Comparison of ENCODE assay signal across 21 mouse cellular contexts in the genomic region with DNA sequence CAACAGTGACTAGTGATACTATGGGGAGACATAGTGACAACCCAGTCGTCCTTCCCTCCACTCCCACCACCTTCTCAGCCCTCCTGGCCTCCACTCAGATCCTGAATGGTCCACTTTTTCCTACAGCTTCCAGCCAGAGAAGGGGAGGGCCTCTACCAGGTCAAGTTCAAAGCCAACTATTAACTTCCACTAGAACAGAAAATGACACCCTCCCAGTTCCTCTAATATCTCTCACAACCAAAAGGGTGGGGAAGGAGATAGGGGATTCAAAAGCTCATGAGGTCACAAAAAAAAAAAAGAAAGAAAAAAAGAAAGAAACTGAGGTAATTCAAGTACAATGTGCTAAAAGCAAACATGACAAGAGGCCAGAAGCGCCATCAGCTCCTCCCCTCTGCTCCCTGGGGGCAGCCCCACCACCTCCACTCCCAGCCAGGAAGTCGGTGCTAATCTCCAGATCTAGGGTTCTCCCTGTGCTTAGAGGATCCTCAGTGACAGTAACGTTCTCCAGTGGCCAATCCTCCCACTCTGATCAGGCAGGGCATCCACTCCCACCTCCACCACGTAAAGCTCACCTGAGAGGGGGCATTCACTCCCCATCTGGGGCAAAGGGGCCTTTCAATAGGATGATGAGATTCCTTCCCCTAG. TPM values are rescaled to one million over a fixed set of nuclear protein-coding genes. Genes with fewer than 3 reads are reported as not detected.
DNase-seq lines count a peak whose midpoint lies in the region; ATAC-seq and TF ChIP-seq lines count a peak whose summit lies in the region.
"Had no signal": no experiment of that assay in that cellular context is flagged by ENCODE, and none has a peak within 500 bp of the region (broad histone marks: within the 10 kb centered on the region; RNA-seq: fewer than 3 reads in every experiment).

No protein-coding gene starts in this region.

- peaks cover 7% of the 10 kb centered on the region for H3K9me3 ChIP-seq in hindbrain, embryonic 10.5 days
- no peaks in the 10 kb centered on the region; the same call in 1 of the 2 replicates for H3K9me3 ChIP-seq in hindbrain, embryonic 13.5 days
- H3K9me3 ChIP-seq in midbrain, embryonic 10.5 days (replicated peaks) = peaks cover 10% of the 10 kb centered on the region
- H3K9me3 ChIP-seq in midbrain, postnatal 0 days (ENCODE audit: low read length) = no peaks in the 10 kb centered on the region
- H3K9me3 ChIP-seq in liver, embryonic 16.5 days (replicated peaks; ENCODE audit: control insufficient read depth, low read length) = peaks cover 3% of the 10 kb centered on the region; the same call in 1 of the 2 replicates
- H3K9me3 ChIP-seq: embryonic facial prominence, embryonic 15.5 days; heart, embryonic 15.5 days had no signal

- H3K4me1 ChIP-seq in hindbrain, embryonic 10.5 days (replicated peaks) = peaks cover 72% of the 10 kb centered on the region
- H3K4me1 ChIP-seq in hindbrain, embryonic 13.5 days (replicated peaks) = peaks cover 12% of the 10 kb centered on the region
- peaks cover 77% of the 10 kb centered on the region for H3K4me1 ChIP-seq in midbrain, embryonic 10.5 days
- H3K4me1 ChIP-seq in midbrain, postnatal 0 days (ENCODE audit: insufficient read depth, low read length) = no peaks in the 10 kb centered on the region
- peaks cover 9% of the 10 kb centered on the region for H3K4me1 ChIP-seq in brown adipose tissue, adult 24 weeks (ENCODE audit: control insufficient read depth, insufficient read depth, insufficient read length, low read length)
- peaks cover 13% of the 10 kb centered on the region for H3K4me1 ChIP-seq in liver, embryonic 16.5 days (ENCODE audit: control insufficient read depth, low read depth, low read length)
- H3K4me1 ChIP-seq: embryonic facial prominence, embryonic 15.5 days had no signal

- H3K4me2 ChIP-seq in hindbrain, embryonic 13.5 days = no peak overlapping the region
- no peak overlapping the region for H3K4me2 ChIP-seq in midbrain, postnatal 0 days (ENCODE audit: low read depth, low read length, poor library complexity, severe bottlenecking)
- H3K4me2 ChIP-seq in liver, embryonic 16.5 days (ENCODE audit: low read depth, low read length) = no peak overlapping the region
- H3K4me2 ChIP-seq: embryonic facial prominence, embryonic 15.5 days; heart, embryonic 15.5 days; neural tube, embryonic 12.5 days had no signal

- peak overlapping the region; percentile 72 for H3K27ac ChIP-seq in hindbrain, embryonic 10.5 days
- no peak overlapping the region for H3K27ac ChIP-seq in hindbrain, embryonic 13.5 days
- H3K27ac ChIP-seq in midbrain, embryonic 10.5 days (replicated peaks) = peak overlapping the region; percentile 81
- no peak overlapping the region for H3K27ac ChIP-seq in midbrain, postnatal 0 days (ENCODE audit: low read depth, low read length)
- H3K27ac ChIP-seq in brown adipose tissue, adult 24 weeks (replicated peaks; ENCODE audit: low read depth, low read length) = peak overlapping the region; percentile 54
- no peak overlapping the region for H3K27ac ChIP-seq in liver, embryonic 16.5 days (ENCODE audit: low read length)
- H3K27ac ChIP-seq: embryonic facial prominence, embryonic 15.5 days; heart, embryonic 15.5 days; kidney, postnatal 0 days; neural tube, embryonic 12.5 days had no signal

- peaks cover 47% of the 10 kb centered on the region for H3K36me3 ChIP-seq in hindbrain, embryonic 10.5 days
- H3K36me3 ChIP-seq in hindbrain, embryonic 13.5 days = peaks cover 5% of the 10 kb centered on the region
- peaks cover 59% of the 10 kb centered on the region for H3K36me3 ChIP-seq in midbrain, embryonic 10.5 days
- H3K36me3 ChIP-seq in midbrain, postnatal 0 days (ENCODE audit: insufficient read depth, low read length) = no peaks in the 10 kb centered on the region
- no peaks in the 10 kb centered on the region for H3K36me3 ChIP-seq in liver, embryonic 16.5 days (ENCODE audit: control insufficient read depth, insufficient read depth)
- H3K36me3 ChIP-seq: embryonic facial prominence, embryonic 15.5 days; heart, embryonic 15.5 days; neural tube, embryonic 12.5 days had no signal

- no peaks in the 10 kb centered on the region for H3K27me3 ChIP-seq in hindbrain, embryonic 10.5 days (ENCODE audit: insufficient read depth, poor library complexity, severe bottlenecking)
- H3K27me3 ChIP-seq in hindbrain, embryonic 13.5 days = peaks cover 17% of the 10 kb centered on the region
- H3K27me3 ChIP-seq in midbrain, embryonic 10.5 days (ENCODE audit: low read depth, poor library complexity, severe bottlenecking) = no peaks in the 10 kb centered on the region
- H3K27me3 ChIP-seq in midbrain, postnatal 0 days (ENCODE audit: insufficient read depth, low read length) = no peaks in the 10 kb centered on the region
- no peaks in the 10 kb centered on the region for H3K27me3 ChIP-seq in liver, embryonic 16.5 days (ENCODE audit: control insufficient read depth, insufficient read depth, low read depth, low read length)
- H3K27me3 ChIP-seq: embryonic facial prominence, embryonic 15.5 days; neural tube, embryonic 12.5 days had no signal

- DNase-seq in hindbrain, embryonic 10.5 days (ENCODE audit: low spot score) = no peak
- DNase-seq in midbrain, embryonic 10.5 days (ENCODE audit: low spot score) = no peak
- no peak for DNase-seq in midbrain, postnatal 0 days (ENCODE audit: low spot score)
- DNase-seq in cerebellum, postnatal 10 days = no peak
- no peak for DNase-seq in right cerebral cortex, postnatal 10 days (ENCODE audit: low spot score in 2 of 2)
- DNase-seq: adrenal gland, postnatal 10 days; B cell, adult 2 months; cerebellum, adult 11 months; cerebellum, postnatal 25 days; lung, postnatal 10 days; thymus, postnatal 36 days had no signal

- WGBS in hindbrain, embryonic 10.5 days = 27% methylated on average over 5 of the region's 5 CpGs
- 30% methylated on average over 5 of the region's 5 CpGs for WGBS in hindbrain, embryonic 13.5 days
- 34% methylated on average over 5 of the region's 5 CpGs for WGBS in midbrain, embryonic 10.5 days
- 38% methylated on average over 5 of the region's 5 CpGs for WGBS in midbrain, postnatal 0 days
- 23% methylated on average over 5 of the region's 5 CpGs for WGBS in liver, embryonic 16.5 days (ENCODE audit: insufficient replicate concordance)

- no peak overlapping the region for H3K9ac ChIP-seq in hindbrain, embryonic 13.5 days
- H3K9ac ChIP-seq in midbrain, postnatal 0 days (replicated peaks; ENCODE audit: low read length, poor library complexity, severe bottlenecking) = no peak overlapping the region
- H3K9ac ChIP-seq in liver, embryonic 16.5 days (ENCODE audit: low read depth, low read length) = no peak overlapping the region
- H3K9ac ChIP-seq: embryonic facial prominence, embryonic 15.5 days; heart, embryonic 15.5 days; neural tube, embryonic 12.5 days had no signal

- no peak overlapping the region for H3K4me3 ChIP-seq in hindbrain, embryonic 10.5 days
- no peak overlapping the region for H3K4me3 ChIP-seq in hindbrain, embryonic 13.5 days
- no peak overlapping the region for H3K4me3 ChIP-seq in midbrain, embryonic 10.5 days
- no peak overlapping the region for H3K4me3 ChIP-seq in midbrain, postnatal 0 days (ENCODE audit: low read depth, low read length)
- no peak overlapping the region for H3K4me3 ChIP-seq in brown adipose tissue, adult 24 weeks (ENCODE audit: insufficient read depth, low read depth, low read length)
- H3K4me3 ChIP-seq in liver, embryonic 16.5 days (ENCODE audit: low read depth, low read length) = no peak overlapping the region
- H3K4me3 ChIP-seq: embryonic facial prominence, embryonic 15.5 days; heart, embryonic 15.5 days; neural tube, embryonic 12.5 days had no signal

- no peak for TF ChIP-seq CTCF in midbrain, postnatal 0 days (IDR thresholded peaks at IDR 0.05)

- ATAC-seq in hindbrain, embryonic 13.5 days (ENCODE audit: low FRiP score) = no peak
- no peak for ATAC-seq in midbrain, postnatal 0 days (ENCODE audit: low FRiP score)
- 0 out of 2 replicates have a peak, but pooled peaks have one; percentile 37 for ATAC-seq in liver, embryonic 16.5 days (ENCODE audit: low read depth)
- ATAC-seq: intestine, embryonic 16.5 days; Patski had no signal

RNA-seq across cellular contexts. Expression of gene Nnmt, which starts 50.7 kb away (rescaled TPM):
- 0.46 and 0.97 TPM in 2 replicates for polyA plus RNA-seq in hindbrain, embryonic 10.5 days (2016; fragmentation: Nextera tagmentation; extraction: Ambion mirVana)
- 0.38 and 0.81 TPM in 2 replicates for polyA plus RNA-seq in hindbrain, embryonic 13.5 days (2015; fragmentation: Nextera tagmentation; extraction: Ambion mirVana)
- polyA plus RNA-seq in midbrain, embryonic 10.5 days (2016; fragmentation: Nextera tagmentation; extraction: Ambion mirVana) = 0.65 and 1.1 TPM in 2 replicates
- 0.57 and 1.4 TPM in 2 replicates for total RNA-seq in midbrain, postnatal 0 days (2014; rRNA removed)
- polyA plus RNA-seq in midbrain, postnatal 0 days (2015; fragmentation: Nextera tagmentation; extraction: Ambion mirVana) = 3.1 and 3.5 TPM in 2 replicates
- polyA plus RNA-seq in brown adipose tissue, adult 24 weeks (2012; ENCODE audit: insufficient read depth, insufficient read length, missing spikeins) = 45.3 and 55.6 TPM in 2 replicates
- 0.37 and 0.44 TPM in 2 replicates for polyA plus RNA-seq in liver, embryonic 16.5 days (2015; fragmentation: Nextera tagmentation; extraction: Ambion mirVana)
- total RNA-seq: hematopoietic stem cell, adult 5-6 weeks had no signal

Comparison
In these comparisons a context has a peak if more than half of its experiments do, and no peak if none do; other contexts are left out.
1. H3K27ac ChIP-seq: peak in hindbrain, embryonic 10.5 days (single experiment), midbrain, embryonic 10.5 days (single experiment) and brown adipose tissue, adult 24 weeks (single experiment); none in hindbrain, embryonic 13.5 days (single experiment), midbrain, postnatal 0 days (single experiment) and liver, embryonic 16.5 days (single experiment).
2. RNA of gene Nnmt, which starts 50.7 kb away (polyA plus RNA-seq): 45.3 to 55.6 TPM in brown adipose tissue, adult 24 weeks; 3.1 to 3.5 TPM in midbrain, postnatal 0 days, 0.65 to 1.1 TPM in midbrain, embryonic 10.5 days, 0.46 to 0.97 TPM in hindbrain, embryonic 10.5 days, 0.38 to 0.81 TPM in hindbrain, embryonic 13.5 days and 0.37 to 0.44 TPM in liver, embryonic 16.5 days; every median in the first group is over 10 times any median in the second.